12 mouse cellular contexts compared by ENCODE assay signal in the genomic region with DNA sequence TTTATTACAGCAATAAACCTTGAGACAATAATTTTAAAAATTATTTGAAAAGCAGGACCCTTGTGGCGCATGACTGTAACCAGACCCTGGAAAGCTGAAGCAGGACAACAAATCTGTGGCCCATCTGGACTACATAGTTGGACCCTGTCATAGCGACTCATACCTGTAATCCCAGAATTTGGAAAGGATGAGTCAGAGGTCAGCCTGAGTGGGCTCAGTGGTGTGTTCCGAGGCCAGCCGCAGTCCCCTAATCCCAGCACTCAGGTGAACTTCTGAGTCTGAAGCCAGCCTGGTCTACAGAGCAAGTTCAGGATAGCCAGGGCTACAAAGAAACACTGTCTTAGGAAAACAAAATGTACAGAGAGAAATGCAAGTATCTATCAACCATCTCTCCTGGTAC.
"Had no signal": no experiment of that assay in that cellular context is flagged by ENCODE, and none has a peak within 500 bp of the region (broad histone marks: within the 10 kb centered on the region; RNA-seq: fewer than 3 reads in every experiment).

No protein-coding gene starts in this region.

- H3K4me3 ChIP-seq: lung, embryonic 15.5 days; midbrain, embryonic 13.5 days; midbrain, embryonic 15.5 days; neural tube, embryonic 12.5 days; stomach, embryonic 15.5 days had no signal

- H3K4me2 ChIP-seq: lung, embryonic 15.5 days; midbrain, embryonic 13.5 days; midbrain, embryonic 15.5 days; neural tube, embryonic 12.5 days; stomach, embryonic 15.5 days had no signal

- DNase-seq: lung, adult 2 months; lung, postnatal 14 days; right cerebral cortex, postnatal 14 days; thymus, adult 2 months; thymus, postnatal 36 days had no signal

- H3K27me3 ChIP-seq: lung, embryonic 15.5 days; megakaryocyte, embryonic 14.5 days; midbrain, embryonic 13.5 days; midbrain, embryonic 15.5 days; neural tube, embryonic 12.5 days; stomach, embryonic 15.5 days had no signal

- ATAC-seq: midbrain, embryonic 13.5 days; midbrain, embryonic 15.5 days had no signal

- H3K36me3 ChIP-seq: lung, embryonic 15.5 days; midbrain, embryonic 13.5 days; midbrain, embryonic 15.5 days; neural tube, embryonic 12.5 days; stomach, embryonic 15.5 days had no signal

- H3K27ac ChIP-seq: lung, embryonic 15.5 days; macrophage; midbrain, embryonic 13.5 days; midbrain, embryonic 15.5 days; neural tube, embryonic 12.5 days; stomach, embryonic 15.5 days had no signal

- H3K9me3 ChIP-seq: lung, embryonic 15.5 days; megakaryocyte, embryonic 14.5 days; midbrain, embryonic 13.5 days; midbrain, embryonic 15.5 days; neural tube, embryonic 12.5 days; stomach, embryonic 15.5 days had no signal

- H3K9ac ChIP-seq: lung, embryonic 15.5 days; midbrain, embryonic 13.5 days; midbrain, embryonic 15.5 days; neural tube, embryonic 12.5 days; stomach, embryonic 15.5 days had no signal

- H3K4me1 ChIP-seq: lung, embryonic 15.5 days; midbrain, embryonic 13.5 days; midbrain, embryonic 15.5 days; neural tube, embryonic 12.5 days; stomach, embryonic 15.5 days had no signal
